Mouse (Mus musculus): ENCODE measurements around the gene Prrxl1. TPM values are rescaled to one million over a fixed set of nuclear protein-coding genes. Genes with fewer than 3 reads are reported as not detected.

The Prrxl1 gene
- total RNA-seq, 2 experiments from 2014 or later: not detected

DNA sequence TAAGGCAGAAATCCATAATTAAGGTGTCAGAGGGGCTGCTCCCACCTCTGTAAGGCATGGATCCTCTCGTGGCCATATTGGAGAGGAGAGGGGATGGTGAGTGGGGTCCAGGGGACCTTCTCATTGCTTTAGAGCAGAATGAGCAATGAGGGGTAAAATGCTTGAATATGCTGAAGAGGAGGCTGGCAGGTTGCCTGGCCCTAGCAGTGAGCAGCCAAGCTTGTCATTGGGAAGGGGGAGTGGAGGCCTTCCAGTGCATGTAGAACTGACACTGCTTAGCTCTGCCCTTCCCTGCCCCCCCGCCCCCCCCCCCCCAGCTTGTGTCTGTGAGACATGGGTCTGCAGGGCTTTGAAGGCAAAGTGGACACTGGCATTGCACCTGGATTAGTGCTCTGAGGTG, 28.1 kb downstream of the Prrxl1 start:
- no peak for DNase-seq

DNA sequence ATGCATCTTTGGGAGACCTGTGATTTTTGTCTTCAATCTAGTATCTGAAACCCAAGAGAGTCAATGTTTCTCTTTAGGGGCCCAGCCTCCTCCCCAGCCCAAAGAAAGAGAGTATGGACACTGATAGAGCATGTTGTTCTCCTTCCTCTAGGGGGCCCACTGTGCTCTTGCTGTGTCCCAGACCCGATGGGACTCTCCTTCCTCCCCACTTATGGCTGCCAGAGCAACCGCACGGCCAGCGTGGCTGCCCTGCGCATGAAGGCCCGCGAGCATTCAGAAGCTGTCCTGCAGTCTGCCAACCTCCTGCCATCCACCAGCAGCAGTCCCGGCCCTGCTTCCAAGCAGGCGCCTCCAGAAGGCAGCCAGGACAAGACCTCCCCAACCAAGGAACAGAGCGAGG, 29.4 kb downstream of the Prrxl1 start:
- DNase-seq: no peak

DNA sequence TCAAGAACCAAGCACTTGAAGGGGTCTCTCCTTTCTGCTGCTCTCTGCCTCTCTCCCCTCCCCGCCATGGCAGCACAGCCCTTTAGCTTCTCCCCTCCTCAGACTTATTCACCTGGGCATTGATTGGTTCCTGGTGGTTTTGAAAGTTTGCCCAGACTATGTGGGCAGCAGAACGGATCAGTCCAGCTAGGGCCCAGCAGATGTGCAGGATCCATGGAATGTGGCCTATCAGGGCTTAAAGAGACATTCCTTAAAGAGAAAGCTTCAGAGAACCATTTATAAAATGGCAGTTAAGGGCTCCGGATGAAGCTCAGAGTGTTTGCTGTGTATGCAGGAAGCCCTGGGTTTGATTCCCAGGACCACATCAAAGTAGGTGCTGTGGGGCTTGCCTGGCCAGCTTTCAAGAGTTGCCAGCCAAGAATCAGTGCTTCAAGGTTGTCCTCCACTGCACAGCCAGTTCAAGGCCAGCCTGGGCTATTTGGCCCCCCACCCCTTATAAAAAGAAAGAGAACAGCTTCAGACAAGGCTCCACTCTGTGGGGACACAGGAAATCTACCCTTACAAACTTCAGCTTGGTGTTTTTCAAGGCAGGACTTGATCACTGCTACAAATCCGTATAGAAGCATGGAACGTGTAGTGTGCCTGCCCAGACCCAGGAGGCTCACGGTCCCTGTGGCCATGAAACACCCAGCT, 33.8 kb downstream of the Prrxl1 start:
- no peak for DNase-seq

DNA sequence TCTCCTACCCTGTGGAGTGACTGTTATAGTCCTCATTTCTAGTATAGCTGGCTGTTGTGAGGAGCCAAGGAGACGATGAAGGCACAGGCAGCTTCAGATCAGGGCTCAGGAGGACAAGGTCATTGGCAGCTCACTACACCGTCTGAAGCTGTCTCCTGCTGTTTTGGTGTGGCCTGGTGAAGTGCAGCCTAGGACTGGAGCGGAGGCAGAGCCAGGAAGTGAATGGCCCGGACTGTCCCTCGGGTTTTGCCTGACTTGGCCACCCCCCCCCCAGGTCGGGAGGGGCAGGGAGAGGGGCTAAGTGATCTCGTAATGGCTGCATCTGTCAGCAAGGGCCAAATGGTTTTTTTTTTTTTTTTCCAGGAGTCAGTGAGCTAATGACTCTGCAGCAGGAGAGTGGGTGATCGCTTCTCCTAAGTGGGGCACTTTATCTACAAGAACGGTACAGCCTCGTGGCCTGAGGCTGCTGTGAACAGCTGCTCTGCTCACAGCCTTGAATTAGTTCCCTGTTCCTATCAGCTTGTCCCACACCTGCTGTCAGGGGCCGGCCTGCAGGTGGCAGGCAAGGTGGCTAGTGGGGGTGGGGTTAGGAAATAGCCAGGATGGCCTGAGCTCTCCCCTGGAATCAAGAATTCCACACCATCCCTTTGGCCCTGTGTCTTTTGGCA, 34.9 kb downstream of the Prrxl1 start:
- DNase-seq: no peak

DNA sequence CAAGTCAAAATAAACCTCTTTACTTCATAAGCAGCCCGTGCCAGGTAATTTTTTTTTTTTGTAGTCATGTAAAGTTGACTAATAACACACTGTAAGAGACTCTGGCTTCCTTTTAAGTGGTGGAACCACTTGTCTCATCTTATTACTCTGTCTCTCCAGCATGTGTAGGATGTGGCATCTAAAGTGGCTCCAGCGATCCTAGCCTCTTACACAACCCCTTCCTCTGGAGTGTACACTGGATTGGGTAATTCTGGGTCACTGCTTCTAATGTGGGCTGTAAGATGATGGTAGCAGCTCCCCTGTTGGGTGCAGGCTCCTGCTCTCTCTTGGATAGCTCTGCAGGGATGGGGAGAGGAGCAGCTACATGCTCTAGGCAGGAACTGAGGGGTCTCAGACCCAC, 39.3 kb downstream of the Prrxl1 start:
- no peak for DNase-seq

DNA sequence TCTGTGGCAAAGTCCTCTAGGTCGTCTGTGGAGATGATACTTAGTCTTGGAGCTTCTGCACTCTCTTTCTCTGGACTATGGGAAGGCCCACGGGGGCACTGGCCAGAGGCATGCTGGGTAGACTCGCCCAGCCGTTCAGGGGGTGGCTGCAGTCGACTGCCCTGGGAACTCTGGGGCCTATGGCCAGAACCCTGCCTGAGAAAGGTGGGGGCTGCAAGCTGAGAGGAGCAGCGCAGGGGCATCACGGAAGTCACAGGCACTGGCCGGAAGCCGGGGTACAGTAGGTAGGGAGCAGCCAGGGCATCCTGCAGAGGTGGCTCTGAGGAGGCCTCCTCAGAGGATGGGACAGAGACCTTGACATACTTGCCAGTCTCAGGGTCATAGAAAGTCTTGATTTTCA, 60.6 kb downstream of the Prrxl1 start:
- no peak for DNase-seq

GRCm38 (mm10) chr14:32663099-32663498, 63.9 kb downstream of the Prrxl1 start:
- no peak for DNase-seq

DNA sequence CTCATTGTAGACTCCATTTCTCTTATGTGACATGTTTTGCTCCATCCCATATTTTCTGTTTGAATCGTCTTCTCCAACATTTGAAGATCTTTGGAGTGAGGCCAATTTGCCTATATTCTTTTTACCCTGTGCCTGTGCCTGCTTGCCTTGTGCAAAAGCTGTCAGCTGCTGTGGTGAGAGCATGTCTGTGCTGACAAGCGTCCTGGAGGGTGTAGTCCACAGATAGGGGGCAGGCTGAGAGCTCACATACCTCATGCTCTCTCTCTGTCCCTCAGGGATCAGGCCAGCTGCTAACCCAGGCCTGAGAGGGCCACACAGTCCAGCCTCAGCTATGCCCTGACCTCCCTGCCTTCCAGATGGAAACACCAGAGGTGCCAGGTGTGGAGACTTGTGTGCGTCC, 74.0 kb downstream of the Prrxl1 start:
- no peak for DNase-seq

GRCm38 (mm10) chr14:32678565-32678964, 79.4 kb downstream of the Prrxl1 start:
- no peak for DNase-seq

DNA sequence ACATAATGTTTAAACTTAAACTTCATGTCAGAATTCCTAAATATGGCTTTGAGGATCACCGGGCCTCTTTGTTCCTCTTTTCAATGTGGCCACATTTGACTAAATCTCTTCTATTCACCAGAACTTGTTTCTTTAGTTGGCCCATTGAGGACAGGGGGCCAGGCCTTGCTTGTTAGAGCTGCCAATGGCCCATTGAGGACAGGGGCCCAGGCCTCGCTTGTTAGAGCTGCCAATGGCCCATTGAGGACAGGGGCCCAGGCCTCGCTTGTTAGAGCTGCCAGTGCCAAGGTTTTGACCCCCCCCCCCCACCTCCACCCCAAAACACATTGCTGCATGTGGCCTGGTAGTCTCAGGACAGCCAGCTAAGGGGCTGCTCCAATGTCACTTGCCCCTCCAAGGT, 82.4 kb downstream of the Prrxl1 start:
- no peak for DNase-seq

DNA sequence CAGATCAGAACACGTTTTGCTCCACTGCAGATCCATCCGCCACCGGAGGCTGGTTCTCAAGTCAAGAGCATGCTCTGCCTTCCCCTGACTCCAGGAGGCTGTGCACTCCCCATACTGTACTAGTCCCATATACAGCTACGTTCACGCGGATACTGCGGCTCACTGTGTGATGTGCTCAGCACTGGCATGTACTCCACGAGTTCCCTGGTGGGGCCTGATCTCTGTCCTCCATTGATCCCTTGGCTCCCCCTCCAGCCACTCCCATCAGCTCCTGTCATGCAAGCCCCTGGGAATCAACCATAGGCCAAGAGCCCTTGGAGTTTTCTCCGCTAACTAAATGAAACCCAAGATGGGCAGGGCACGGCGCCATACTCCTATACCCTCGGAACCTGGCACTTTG, 83.3 kb downstream of the Prrxl1 start:
- peak; percentile 20 for DNase-seq

DNA sequence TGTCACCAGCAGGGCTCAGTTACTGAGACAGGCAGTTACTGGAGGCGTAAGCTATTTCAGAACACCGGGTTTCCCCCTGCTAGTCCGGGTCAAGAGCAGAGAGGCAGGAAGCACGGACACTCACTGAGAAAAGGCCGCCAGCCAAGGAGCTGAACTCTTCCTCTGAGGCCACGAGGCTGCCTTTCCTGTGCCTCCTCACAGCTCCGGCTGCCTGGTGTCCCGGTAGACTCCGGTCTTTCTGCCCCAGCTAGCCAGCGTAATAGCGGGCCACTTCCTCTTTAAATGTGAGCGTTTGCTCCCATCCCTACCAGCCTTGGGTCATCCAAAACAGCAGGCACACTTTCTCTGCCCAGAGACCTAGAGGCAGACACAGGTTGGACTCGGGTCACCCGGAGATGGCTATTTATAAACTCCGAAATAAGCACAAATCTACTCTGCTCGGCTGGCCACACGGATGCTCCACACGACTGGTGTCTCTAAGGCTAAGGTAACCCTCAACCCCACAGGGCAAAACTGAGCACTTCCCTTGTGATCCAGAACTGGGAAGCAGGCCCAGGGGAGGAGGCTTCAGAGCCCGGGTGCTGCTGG, 84.1 kb downstream of the Prrxl1 start:
- DNase-seq: peak; percentile 59

DNA sequence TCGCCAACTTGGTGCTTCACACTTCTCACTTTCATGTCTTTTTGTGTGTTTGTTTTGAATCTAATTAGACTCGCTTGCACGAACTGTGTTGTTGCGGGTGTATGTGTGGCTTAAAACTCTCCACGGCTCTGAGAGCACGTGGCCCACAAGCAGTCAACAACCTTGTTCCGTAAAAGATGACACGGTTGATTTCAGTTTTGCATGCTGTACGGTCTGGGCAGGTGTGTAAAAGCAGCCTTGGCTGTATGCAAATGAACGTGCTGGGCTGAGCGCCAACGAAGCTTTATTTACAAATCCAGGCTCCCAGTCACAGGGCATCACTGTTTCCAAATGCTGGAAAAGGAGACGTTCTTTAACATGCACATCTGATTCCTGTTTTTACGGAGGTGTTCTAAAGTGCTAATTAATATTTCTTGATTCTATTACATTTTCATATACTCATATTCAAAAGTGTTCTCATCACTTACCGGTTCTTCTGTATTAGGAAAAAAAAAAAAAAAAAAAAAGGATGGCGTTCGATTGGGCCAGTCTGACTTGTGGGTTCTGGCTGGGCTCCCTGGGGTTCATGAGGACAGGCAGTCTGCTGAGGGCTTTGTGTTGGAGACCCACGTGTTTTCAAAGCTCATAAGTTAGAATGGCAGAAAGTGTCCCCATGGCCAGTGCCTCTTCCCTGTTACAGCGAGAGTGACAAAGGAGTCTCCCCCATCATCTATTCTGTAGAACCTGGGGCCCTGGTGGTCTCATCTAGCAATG, 85.0 kb downstream of the Prrxl1 start:
- peak; percentile 44 for DNase-seq

- no peak for DNase-seq
These were observed 85.5 kb downstream of the Prrxl1 start for GRCm38 (mm10) chr14:32684735-32685105.

DNA sequence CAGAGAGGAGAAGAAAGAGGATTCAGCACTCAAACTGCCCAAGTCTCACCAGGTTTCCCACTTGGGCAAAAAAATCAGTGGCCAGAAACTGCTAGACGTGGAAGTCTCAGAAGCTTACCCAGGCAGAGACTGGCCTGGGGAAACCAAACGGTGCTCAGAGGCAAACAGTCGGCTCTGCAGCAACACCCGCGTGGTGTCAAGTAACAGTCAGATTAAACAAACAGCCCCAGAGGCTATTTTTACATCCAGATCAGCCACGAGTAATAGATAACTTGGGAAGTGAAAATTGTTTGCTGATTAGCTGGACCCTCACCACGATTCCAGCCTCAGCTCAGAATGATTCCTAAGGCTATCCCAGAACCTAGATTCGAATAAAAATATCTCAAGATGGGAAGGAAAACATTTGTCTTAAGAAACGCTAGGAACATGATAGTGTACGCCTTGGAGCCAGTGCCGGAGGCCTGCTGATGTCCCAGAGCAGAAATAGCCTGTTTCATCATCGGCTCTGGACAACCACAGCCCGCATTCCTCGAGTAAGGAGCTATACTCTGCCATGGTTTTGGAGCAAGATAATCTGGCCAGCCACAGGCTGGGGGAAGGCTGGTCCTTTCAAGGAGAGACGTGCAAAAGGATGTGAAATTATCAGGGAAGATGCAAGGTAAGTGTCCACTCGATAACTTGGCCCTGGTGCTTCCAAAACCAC, 86.1 kb downstream of the Prrxl1 start, which contains the start of gene 3425401B19Rik:
Gene 3425401B19Rik, minus strand, starts transcription at position 170 of the 703 bp plus-strand sequence.
- no peak for DNase-seq

- no peak for DNase-seq
These were observed 96.7 kb downstream of the Prrxl1 start for GRCm38 (mm10) chr14:32695906-32696305.

DNA sequence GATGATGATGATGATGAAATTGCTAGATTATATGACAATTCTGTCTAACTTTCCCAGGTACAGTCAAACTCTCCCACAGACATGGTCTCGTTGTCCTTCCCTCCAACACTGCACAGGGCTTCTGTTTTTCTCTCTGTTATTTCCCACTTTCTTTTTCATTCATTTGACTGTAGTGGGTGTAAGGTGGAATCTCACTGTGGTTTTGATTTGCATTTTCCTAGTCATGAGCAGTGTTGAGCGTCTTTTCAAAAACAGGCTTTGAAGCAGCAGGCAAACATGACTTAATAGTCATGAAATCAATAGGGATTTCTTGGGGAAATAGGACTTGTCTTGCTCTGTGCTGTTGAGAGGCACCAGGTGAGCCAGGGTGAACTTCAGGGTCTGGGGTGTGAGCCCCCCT, 97.1 kb downstream of the Prrxl1 start:
- DNase-seq: no peak

DNA sequence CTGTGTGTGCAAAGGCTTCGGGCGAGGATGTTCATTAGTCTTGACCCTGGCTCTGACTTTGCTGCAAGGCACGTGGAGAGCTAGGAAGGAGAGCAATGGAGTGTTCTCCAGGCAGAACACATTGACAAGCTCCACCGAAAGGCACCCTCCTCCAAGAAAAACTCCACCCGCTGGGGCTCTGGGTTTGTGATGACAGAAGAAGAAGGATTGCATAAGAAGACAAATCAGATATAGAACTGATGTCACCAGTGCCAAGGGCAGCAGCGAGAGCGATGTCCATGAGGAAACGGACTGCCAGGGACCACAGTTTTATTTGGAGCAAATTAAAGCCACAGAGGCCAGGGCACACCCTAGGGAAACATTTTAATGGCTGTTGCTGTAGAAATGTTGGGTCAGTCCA, 98.6 kb downstream of the Prrxl1 start:
- no peak for DNase-seq

DNA sequence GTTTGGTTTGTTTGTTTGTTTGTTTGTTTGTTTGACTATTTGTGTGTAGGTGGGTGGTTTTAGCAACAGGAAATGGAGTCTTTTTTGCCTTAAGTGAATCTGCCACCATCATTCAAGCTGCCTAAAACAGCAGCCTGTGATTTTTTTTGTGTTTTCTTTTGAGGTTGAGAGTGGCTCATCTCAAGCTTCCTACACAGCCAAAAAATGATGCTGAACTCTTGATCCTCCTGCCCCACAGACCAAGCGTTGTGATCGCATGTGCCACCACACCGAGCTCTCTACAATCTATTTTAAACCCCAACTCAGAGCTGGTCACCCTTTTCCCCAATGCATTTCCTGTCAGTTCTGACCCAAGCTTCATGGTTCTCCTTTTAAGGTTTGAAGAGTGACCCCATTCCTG, 99.3 kb downstream of the Prrxl1 start:
- no peak for DNase-seq

Data from gastrocnemius, postnatal 10 days (tissue).